Mouse (Mus musculus) adrenal gland, adult 8-10 months (tissue): ENCODE results near the gene Blmh. TPM values are rescaled to one million over a fixed set of nuclear protein-coding genes. Genes with fewer than 3 reads are reported as not detected.
"Not testable (repeated sequence)": the region's sequence is repeated elsewhere in the genome, so short reads cannot be mapped to it uniquely, and the experiment has no call there.

Experiments used
- DNase-seq: peaks from one replicate; pipeline ENCODE4 v3.0.0; 2022
- total RNA-seq, 4 experiments: library from RNA; stranded (reverse); gene quantifications; 2 replicates each; pipeline ENCODE4 v1.2.4; 2022

The Blmh gene
- total RNA-seq, 4 experiments from 2014 or later, result 39.2 to 45.7 (median 42.8) TPM

GRCm38 (mm10) chr11:76916539-76917229 lies 7.9 kb upstream of the Blmh start:
- no peak for DNase-seq

- DNase-seq, result no peak
Observed at GRCm38 (mm10) chr11:76917230-76917548, 7.4 kb upstream of the Blmh start.

- DNase-seq, result no peak
Observed at GRCm38 (mm10) chr11:76920607-76921006, 4.0 kb upstream of the Blmh start.

- DNase-seq, result not testable (repeated sequence)
Observed at GRCm38 (mm10) chr11:76928586-76928985, 4.0 kb downstream of the Blmh start.

GRCm38 (mm10) chr11:76933209-76933608 lies 8.6 kb downstream of the Blmh start:
- DNase-seq, result no peak

- DNase-seq, result no peak
Observed at GRCm38 (mm10) chr11:76936578-76936977, 12.0 kb downstream of the Blmh start.

- DNase-seq, result no peak
Observed at GRCm38 (mm10) chr11:76944839-76945238, 20.2 kb downstream of the Blmh start.

- DNase-seq, result peak; percentile 88
Observed at GRCm38 (mm10) chr11:76945386-76946202, 21.0 kb downstream of the Blmh start.

- DNase-seq, result no peak
Observed at GRCm38 (mm10) chr11:76946203-76946585, 21.6 kb downstream of the Blmh start.

GRCm38 (mm10) chr11:76953536-76953935 lies 28.9 kb downstream of the Blmh start:
- peak; percentile 45 for DNase-seq

- no peak for DNase-seq
Observed at GRCm38 (mm10) chr11:76965703-76966102, 41.1 kb downstream of the Blmh start.

- no peak for DNase-seq
Observed at GRCm38 (mm10) chr11:76970328-76970727, 45.7 kb downstream of the Blmh start.

GRCm38 (mm10) chr11:76974680-76975319 lies 50.2 kb downstream of the Blmh start:
- DNase-seq, result no peak

GRCm38 (mm10) chr11:76981570-76982141 lies 57.0 kb downstream of the Blmh start:
- no peak for DNase-seq

- DNase-seq, result no peak
Observed at GRCm38 (mm10) chr11:76982415-76982814, 57.8 kb downstream of the Blmh start.

- no peak for DNase-seq
Observed at GRCm38 (mm10) chr11:76983641-76984040, 59.0 kb downstream of the Blmh start.

GRCm38 (mm10) chr11:76984173-76984572 lies 59.6 kb downstream of the Blmh start:
- no peak for DNase-seq

GRCm38 (mm10) chr11:76990839-76991238 lies 66.2 kb downstream of the Blmh start:
- DNase-seq, result no peak

- DNase-seq, result no peak
Observed at GRCm38 (mm10) chr11:76992886-76993285, 68.3 kb downstream of the Blmh start.

- DNase-seq, result no peak
Observed at GRCm38 (mm10) chr11:76995966-76996672, 71.5 kb downstream of the Blmh start.

- peak; percentile 54 for DNase-seq
Observed at GRCm38 (mm10) chr11:76997305-76997704, 72.7 kb downstream of the Blmh start.

- DNase-seq, result no peak
Observed at GRCm38 (mm10) chr11:76997916-76998704, 73.5 kb downstream of the Blmh start, which contains the start of gene Slc6a4. Slc6a4 (plus strand) TSS chr11:76998603.
